Mouse (Mus musculus) liver, embryonic 14 days (tissue): ENCODE data around the gene Rabggtb. TPM values are rescaled to one million over a fixed set of nuclear protein-coding genes. Genes with fewer than 3 reads are reported as not detected.

Experiments
- polyA plus RNA-seq: library from polyadenylated mRNA; depleted of rRNA; stranded (reverse); fragments of >200 nt; gene quantifications from 2 replicates; pipeline ENCODE4 v1.2.3, GENCODE M21; 2012; rRNA removed

Gene Rabggtb
- polyA plus RNA-seq, result 89.0 and 98.2 TPM in 2 replicates

DNA sequence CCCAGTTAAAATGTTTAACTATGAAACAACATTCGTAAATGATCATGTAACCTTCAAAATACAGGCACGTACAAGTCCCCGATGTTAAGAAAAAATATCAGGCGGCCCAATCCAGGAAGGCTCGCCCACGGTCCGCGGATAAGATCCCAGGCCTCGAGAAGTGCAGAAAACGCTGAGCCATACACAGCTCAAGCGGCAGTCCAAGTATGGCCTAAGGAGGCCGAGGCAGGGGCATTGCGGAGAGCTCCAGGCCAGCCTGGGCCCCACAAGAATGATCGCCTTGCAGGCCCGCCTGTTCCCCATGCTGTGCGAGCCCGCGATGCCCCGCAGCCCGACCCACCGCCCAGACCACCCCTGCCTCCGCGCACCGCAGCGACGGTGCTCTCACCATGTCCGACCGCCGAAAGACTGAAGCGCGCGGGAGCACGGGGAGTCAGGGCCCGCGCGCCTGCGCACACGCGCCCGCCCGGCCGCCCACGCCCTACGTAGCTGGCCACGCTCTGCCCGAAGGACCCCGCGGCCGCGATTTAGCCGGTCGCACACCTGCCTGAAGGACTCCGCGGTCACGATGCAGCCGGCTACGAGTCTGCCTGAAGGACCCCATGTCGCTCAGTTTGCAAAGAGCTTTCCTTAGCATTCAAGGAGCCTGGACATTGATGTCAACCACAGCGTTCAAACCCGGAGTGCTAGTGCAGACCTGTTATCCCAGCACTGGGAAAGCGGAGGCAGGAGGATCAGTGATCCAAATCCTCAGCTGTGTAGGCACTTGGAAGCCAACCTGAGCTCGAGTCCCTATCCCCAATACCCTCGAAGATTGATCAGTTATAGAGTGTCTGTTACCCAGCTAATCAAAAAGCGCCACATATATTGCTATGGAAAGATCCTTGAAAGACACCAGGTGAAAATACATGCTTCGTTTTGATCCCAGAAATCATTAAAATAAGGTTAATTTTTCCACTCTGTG, at the start of gene Rabggtb:
Gene Rabggtb, minus strand, starts transcription at position 464 of the 964 bp plus-strand sequence.

DNA sequence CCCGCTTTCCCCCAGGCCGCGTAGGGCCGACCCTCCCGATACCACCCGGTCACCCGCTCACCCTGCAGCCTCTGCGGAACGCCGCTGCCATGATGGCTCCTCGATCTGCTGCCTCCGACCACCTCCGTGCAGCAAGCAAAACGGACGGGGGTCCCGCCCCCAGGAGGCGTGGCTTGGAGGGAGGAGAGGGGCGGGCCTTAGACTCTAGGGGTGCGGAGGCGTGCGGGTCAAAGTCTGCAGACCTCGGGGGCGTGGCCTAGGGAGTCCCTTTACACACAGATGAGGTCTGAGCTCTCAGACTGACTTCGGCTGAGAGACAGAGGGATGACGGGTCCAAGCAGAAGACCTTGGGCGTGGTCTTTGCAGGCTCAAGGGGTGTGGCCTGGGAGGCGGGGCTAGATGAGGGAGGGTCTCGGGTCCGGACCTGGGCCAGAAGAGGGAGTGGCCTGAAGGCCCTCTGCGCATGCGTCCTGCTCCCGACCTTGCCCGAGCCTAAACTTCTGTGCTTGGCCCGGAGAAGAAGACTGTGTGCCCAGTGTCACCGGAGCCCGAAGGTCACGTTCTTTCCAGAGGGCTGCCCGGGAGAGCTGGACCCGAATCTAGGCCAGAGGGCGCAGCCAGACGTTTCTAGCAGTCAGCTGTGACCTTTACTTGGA, 31.7 kb upstream of the Rabggtb start, which contains the start of gene Acadm:
Gene Acadm, minus strand, starts transcription at position 298 of the 656 bp plus-strand sequence.

DNA sequence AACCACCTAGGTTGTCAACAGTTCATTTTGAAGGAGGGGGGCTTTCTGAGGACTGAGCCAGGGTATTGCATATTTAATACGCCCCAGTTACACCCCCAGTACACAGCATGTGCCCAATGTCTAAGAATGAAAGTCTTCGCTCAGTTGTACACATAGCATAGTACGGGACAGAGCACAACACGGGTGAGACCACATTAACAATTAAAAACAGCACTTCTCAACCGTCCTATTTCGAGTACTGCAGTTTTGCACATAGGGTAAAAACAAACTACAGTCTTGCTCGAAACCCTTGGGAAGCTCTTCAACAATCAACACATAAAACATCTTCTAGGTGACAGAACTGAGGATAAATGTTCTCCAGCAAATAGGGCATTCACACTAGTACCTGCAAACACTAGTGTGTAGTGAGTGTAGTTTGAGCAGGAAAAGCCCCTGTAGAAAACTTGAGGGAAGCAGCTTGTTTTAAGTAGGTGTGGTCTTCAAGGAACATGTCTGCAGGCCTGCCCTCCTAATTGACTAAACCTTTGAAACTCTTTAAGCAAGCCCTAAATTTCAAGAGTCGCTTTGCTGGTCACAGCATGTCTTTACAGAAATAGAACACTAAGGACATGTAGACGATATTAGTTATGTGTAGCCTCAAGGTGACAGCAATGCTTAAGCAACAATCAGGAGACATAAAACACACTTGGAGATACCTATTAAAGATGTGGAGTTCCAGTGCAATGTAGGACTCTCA, 6.5 kb downstream of the Rabggtb start, which contains the start of gene Msh4:
Gene Msh4, minus strand, starts transcription at position 3 of the 736 bp plus-strand sequence.

Other genes with a start within 250 kb of the Rabggtb start
- 2.4 TPM in 2 replicates for gene St6galnac3, start 187.8 kb downstream of the Rabggtb start, polyA plus RNA-seq
- gene Asb17, start 68.8 kb downstream of the Rabggtb start, polyA plus RNA-seq, result 1.3 and 1.5 TPM in 2 replicates
- gene Msh4, start 6.9 kb downstream of the Rabggtb start, polyA plus RNA-seq, result 0.01 and 0.03 TPM in 2 replicates
- 43.6 and 49.8 TPM in 2 replicates for gene Acadm, start 31.6 kb upstream of the Rabggtb start, polyA plus RNA-seq
- gene Slc44a5, start 60.4 kb upstream of the Rabggtb start, polyA plus RNA-seq, result 0.41 and 0.48 TPM in 2 replicates